Mouse (Mus musculus) spleen, adult 2 months (tissue): ENCODE results near the gene Elf2.

Source experiments
- CTCF ChIP-seq: fragments of 200-500 bp; IDR thresholded peaks from 2 replicates; pipeline ENCODE4 v1.5.1; 2011; ENCODE audit warnings: mild to moderate bottlenecking, inconsistent platforms; ENCODE audit not compliant: insufficient read depth, insufficient read length, insufficient replicate concordance; ENCODE audit errors: extremely low read depth
- POLR2A ChIP-seq: fragments of 200-500 bp; IDR thresholded peaks from 2 replicates; pipeline ENCODE4 v1.6.1; 2011; ENCODE audit warnings: low read depth, low read length, inconsistent platforms

DNA sequence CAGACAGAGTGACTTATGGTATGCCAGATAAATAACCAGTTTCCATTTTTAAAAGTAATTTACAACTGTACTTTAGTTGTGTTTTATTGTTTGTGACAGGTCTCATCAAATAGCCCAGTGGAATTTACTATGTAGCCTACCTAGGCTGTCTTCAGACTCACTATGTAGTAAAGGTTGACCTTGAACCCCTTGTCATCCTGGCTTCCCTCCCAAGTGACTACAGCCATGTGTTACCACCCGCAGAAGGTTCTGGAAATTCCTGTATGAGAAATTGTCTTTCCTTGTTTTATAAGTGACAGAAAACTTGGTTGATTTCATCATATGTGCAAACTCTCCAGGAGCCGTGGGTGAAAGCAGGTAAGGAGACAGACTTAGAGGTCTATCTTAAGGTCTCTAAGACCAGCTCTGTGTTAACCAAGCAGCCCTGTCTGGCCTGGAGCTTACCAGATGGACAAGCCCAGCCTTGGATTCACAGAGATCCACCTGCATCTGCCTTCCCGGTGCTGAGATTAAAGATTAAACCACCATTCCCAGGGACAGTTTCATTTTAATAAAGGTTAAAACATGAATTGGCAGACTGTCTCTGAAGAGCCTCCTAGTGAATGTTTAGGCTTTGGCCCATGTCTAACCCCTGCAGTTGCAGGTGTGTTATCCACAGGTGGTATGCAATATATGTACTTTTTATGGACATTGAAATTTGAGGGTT, 108.1 kb downstream of the Elf2 start:
- TF ChIP-seq CTCF (no peak), POLR2A (no peak)
